Mouse (Mus musculus): ENCODE measurements at regions not wholly inside any gene's neighbourhood (a gene's known extent, or its start where the extent isn't known, plus 50 kb on each side); places are given as distances from the start of the nearest gene placed in this dataset.

- DNase-seq (ENCODE audit: low spot score): no peak
These were observed 254.5 kb downstream of the Drd1 start for GRCm38 (mm10) chr13:53800978-53801377.

- DNase-seq (ENCODE audit: low spot score): no peak
These were observed 266.7 kb downstream of the Drd1 start for GRCm38 (mm10) chr13:53788809-53789208.

- DNase-seq (ENCODE audit: low spot score): peak; percentile 79
These were observed 272.0 kb downstream of the Drd1 start for GRCm38 (mm10) chr13:53783492-53783891.

- peak; percentile 44 for DNase-seq (ENCODE audit: low spot score)
These were observed 276.4 kb downstream of the Drd1 start for GRCm38 (mm10) chr13:53779150-53779549.

- peak; percentile 54 for DNase-seq (ENCODE audit: low spot score)
These were observed 279.1 kb downstream of the Drd1 start for GRCm38 (mm10) chr13:53776421-53776820.

GRCm38 (mm10) chr13:53775687-53776086, 279.8 kb downstream of the Drd1 start:
- peak; percentile 56 for DNase-seq (ENCODE audit: low spot score)

- peak; percentile 67 for DNase-seq (ENCODE audit: low spot score)
These were observed 290.8 kb downstream of the Drd1 start for GRCm38 (mm10) chr13:53764613-53765243.

GRCm38 (mm10) chr13:53757576-53758237, 284.8 kb upstream of the Msx2 start:
- no peak for DNase-seq (ENCODE audit: low spot score)

GRCm38 (mm10) chr13:53756970-53757530, 284.2 kb upstream of the Msx2 start:
- DNase-seq (ENCODE audit: low spot score): no peak

GRCm38 (mm10) chr13:53755046-53755615, 282.3 kb upstream of the Msx2 start:
- DNase-seq (ENCODE audit: low spot score): no peak

GRCm38 (mm10) chr13:53753049-53753448, 280.2 kb upstream of the Msx2 start:
- no peak for DNase-seq (ENCODE audit: low spot score)

GRCm38 (mm10) chr13:53740981-53741380, 268.1 kb upstream of the Msx2 start:
- DNase-seq (ENCODE audit: low spot score): no peak

- no peak for DNase-seq (ENCODE audit: low spot score)
These were observed 266.3 kb upstream of the Msx2 start for GRCm38 (mm10) chr13:53739127-53739526.

- no peak for DNase-seq (ENCODE audit: low spot score)
These were observed 262.1 kb upstream of the Msx2 start for GRCm38 (mm10) chr13:53734944-53735343.

- peak; percentile 38 for DNase-seq (ENCODE audit: low spot score)
These were observed 257.5 kb upstream of the Msx2 start for GRCm38 (mm10) chr13:53730259-53730902.

GRCm38 (mm10) chr13:53729848-53730247, 257.0 kb upstream of the Msx2 start:
- no peak for DNase-seq (ENCODE audit: low spot score)

- no peak for DNase-seq (ENCODE audit: low spot score)
These were observed 253.2 kb upstream of the Msx2 start for GRCm38 (mm10) chr13:53726031-53726430.

GRCm38 (mm10) chr13:53722881-53723280, 250.0 kb upstream of the Msx2 start:
- no peak for DNase-seq (ENCODE audit: low spot score)

GRCm38 (mm10) chr13:53721038-53721463, 248.2 kb upstream of the Msx2 start:
- DNase-seq (ENCODE audit: low spot score): no peak

- DNase-seq (ENCODE audit: low spot score): no peak
These were observed 244.7 kb upstream of the Msx2 start for GRCm38 (mm10) chr13:53717582-53717981.

GRCm38 (mm10) chr13:53717086-53717485, 244.2 kb upstream of the Msx2 start:
- no peak for DNase-seq (ENCODE audit: low spot score)

GRCm38 (mm10) chr13:53709062-53709461, 236.2 kb upstream of the Msx2 start:
- peak; percentile 22 for DNase-seq (ENCODE audit: low spot score)

- no peak for DNase-seq (ENCODE audit: low spot score)
These were observed 234.7 kb upstream of the Msx2 start for GRCm38 (mm10) chr13:53707548-53707947.

Measured in MN1 (cell line).